Mouse (Mus musculus) midbrain, postnatal 0 days (tissue): ENCODE measurements around the gene Cdhr5. TPM values are rescaled to one million over a fixed set of nuclear protein-coding genes. Genes with fewer than 3 reads are reported as not detected.

ENCODE experiments used
- ATAC-seq: fragments of 200-750 bp; cut with Nextera tagmentation; 2 replicates; pipeline ENCODE4 v1.8.0; 2017; ENCODE audit warnings: moderate number of reproducible peaks, mild to moderate bottlenecking, moderate TSS enrichment, moderate library complexity; ENCODE audit not compliant: low FRiP score
- DNase-seq: peaks from one replicate; pipeline ENCODE4 v3.0.0-alpha.2; 2015; ENCODE audit warnings: low spot score
- H3K27ac ChIP-seq: fragments of 300-500 bp; sonication (generic); 2 replicates; pipeline ENCODE4 v1.5.1; 2014; ENCODE audit warnings: low read depth, mild to moderate bottlenecking, low read length, mixed read lengths
- H3K27me3 ChIP-seq: fragments of 300-500 bp; sonication (generic); 2 replicates; pipeline ENCODE4 v1.6.1; 2014; ENCODE audit warnings: low read length, control low read depth, mixed read lengths; ENCODE audit not compliant: insufficient read depth
- H3K36me3 ChIP-seq: fragments of 300-500 bp; sonication (generic); 2 replicates; pipeline ENCODE4 v1.6.1; 2014; ENCODE audit warnings: low read length, control low read depth, mixed read lengths; ENCODE audit not compliant: insufficient read depth
- H3K4me1 ChIP-seq: fragments of 300-500 bp; sonication (generic); 2 replicates; pipeline ENCODE4 v1.6.1; 2014; ENCODE audit warnings: mild to moderate bottlenecking, control low read depth, antibody characterized with exemption, low read length, mixed read lengths; ENCODE audit not compliant: insufficient read depth
- H3K4me2 ChIP-seq: fragments of 300-500 bp; sonication (generic); 2 replicates; pipeline ENCODE4 v1.6.1; 2014; ENCODE audit warnings: low read depth, mild to moderate bottlenecking, low read length, mixed read lengths; ENCODE audit not compliant: poor library complexity, severe bottlenecking
- H3K4me3 ChIP-seq: fragments of 300-500 bp; sonication (generic); 2 replicates; pipeline ENCODE4 v1.5.1; 2014; ENCODE audit warnings: low read depth, mild to moderate bottlenecking, low read length, moderate library complexity
- H3K9ac ChIP-seq: fragments of 300-500 bp; sonication (generic); replicated peaks from 2 replicates; pipeline ENCODE4 v1.6.1; 2014; ENCODE audit warnings: mild to moderate bottlenecking, low read length, moderate library complexity, mixed read lengths; ENCODE audit not compliant: poor library complexity, severe bottlenecking
- H3K9me3 ChIP-seq: fragments of 300-500 bp; sonication (generic); 2 replicates; pipeline ENCODE4 v1.6.1; 2016; ENCODE audit warnings: low read length, control low read depth
- CTCF ChIP-seq: IDR thresholded peaks from 2 replicates; pipeline ENCODE4 v1.5.1; 2016; ENCODE audit warnings: antibody characterized with exemption, mild to moderate bottlenecking
- WGBS: fragments of 180-500 bp; shearing (Covaris S2); extraction: QIAGEN DNeasy Blood & Tissue Kit; methylation state at CpG from one replicate; pipeline ENCODE4 v1.1.7; 2014; 5-methylcytosine and 5-hydroxymethylcytosine counted together
- polyA plus RNA-seq: library from polyadenylated mRNA; unstranded; fragments of >200 nt; fragmentation: Nextera tagmentation; extraction: Ambion mirVana; gene quantifications from 2 replicates; pipeline ENCODE4 v1.2.1, GENCODE M21; 2015
- total RNA-seq: library from RNA; depleted of rRNA; stranded (reverse); fragments of >200 nt; gene quantifications from 2 replicates; pipeline ENCODE4 v1.2.3, GENCODE M21; 2014; rRNA removed

Cdhr5 gene
- total RNA-seq (not detected in 2 replicates), polyA plus RNA-seq (not detected in 2 replicates)

DNA sequence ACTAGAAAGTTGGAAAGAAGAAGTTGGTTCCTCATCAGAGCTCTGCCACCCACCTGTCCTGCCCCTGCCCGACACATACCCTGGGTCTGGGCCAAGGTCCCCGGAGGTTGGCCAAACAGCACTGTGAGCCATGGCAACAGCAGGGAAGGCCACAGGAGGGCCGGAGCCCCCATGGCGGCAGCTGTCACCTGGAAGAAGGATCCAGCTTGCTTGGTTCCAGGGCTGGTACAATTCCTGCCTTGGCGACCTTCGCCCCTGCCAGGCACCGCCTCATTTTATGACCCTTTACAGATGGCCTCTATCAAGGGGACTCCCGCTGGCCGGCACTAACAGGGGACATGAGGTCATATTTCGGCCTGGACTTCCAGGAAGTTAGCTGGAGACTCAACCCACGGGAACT is at the start of gene Cdhr5:
Cdhr5 (minus strand) TSS at position 241 of the 400 bp plus-strand sequence.
- TF ChIP-seq CTCF, result no peak
- Histone ChIP-seq H3K4me2 (no peak within 1 kb of the TSS), H3K9ac (no peak within 1 kb of the TSS), H3K4me3 (no peak within 1 kb of the TSS), H3K4me1 (no peaks in the 10 kb centered on the region), H3K36me3 (no peaks in the 10 kb centered on the region), H3K27me3 (0 out of 2 replicates have a peak, but pooled peaks cover 2% of the 10 kb centered on the region), H3K27ac (no peak within 1 kb of the TSS), H3K9me3 (no peaks in the 10 kb centered on the region)
- DNase-seq (no peak), ATAC-seq (no peak)
- 83% methylated on average over 11 of the region's 11 CpGs for WGBS

DNA sequence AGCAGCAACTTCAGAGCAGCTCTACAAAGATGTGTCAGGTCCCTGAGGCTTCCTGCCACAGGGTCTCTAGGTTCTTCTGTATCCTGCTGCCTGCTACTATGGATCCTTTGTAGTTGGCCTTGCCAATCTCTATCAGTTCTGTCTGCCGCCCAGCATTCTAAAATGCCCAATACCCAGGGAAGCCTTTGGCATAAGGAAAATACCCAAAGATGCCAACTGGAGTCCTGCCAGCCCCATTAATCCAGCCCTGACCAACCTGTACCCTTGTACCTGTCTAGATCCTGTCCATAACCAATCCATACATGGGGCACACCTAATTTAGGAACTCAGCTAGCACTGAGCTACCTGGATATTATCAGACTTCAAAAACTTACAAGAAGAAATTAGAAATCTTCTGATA is 48.1 kb upstream of the Cdhr5 start:
- TF ChIP-seq CTCF, result no peak
- ATAC-seq (no peak), DNase-seq (no peak)
- Histone ChIP-seq H3K9ac (no peak overlapping the region; the same call in 1 of the 2 replicates), H3K4me3 (no peak overlapping the region), H3K27ac (no peak overlapping the region), H3K9me3 (no peaks in the 10 kb centered on the region), H3K4me2 (peak overlapping the region; percentile 2; the same call in 1 of the 2 replicates), H3K4me1 (peaks cover 11% of the 10 kb centered on the region; the same call in 1 of the 2 replicates), H3K36me3 (peaks cover 32% of the 10 kb centered on the region), H3K27me3 (no peaks in the 10 kb centered on the region)
- WGBS, result 77% methylated on average over 1 of the region's 1 CpGs

DNA sequence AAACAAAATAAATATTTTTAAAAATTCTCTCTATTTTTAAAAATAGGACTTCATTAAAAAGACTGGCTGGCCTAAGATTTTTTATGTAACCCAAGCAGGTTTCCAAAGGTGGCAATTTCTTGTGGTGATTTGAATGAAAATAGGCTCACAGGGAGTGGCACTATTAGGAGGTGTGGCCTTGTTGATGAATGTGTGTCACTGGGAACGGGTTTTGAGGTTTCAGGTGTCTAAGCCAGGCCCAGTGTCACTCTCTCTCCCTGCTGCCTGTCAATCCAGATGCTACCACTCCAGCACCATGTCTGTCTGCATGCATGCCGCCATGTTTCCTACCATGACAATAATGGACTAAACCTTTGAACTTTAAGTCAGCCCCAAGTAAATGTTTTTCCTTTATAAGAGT is 42.9 kb upstream of the Cdhr5 start:
- no peak for ATAC-seq
- H3K4me2 ChIP-seq, result no peak overlapping the region
- peaks cover 71% of the 10 kb centered on the region for H3K36me3 ChIP-seq
- DNase-seq, result no peak
- no peak overlapping the region for H3K9ac ChIP-seq
- no peak overlapping the region for H3K27ac ChIP-seq
- 76% methylated on average over 2 of the region's 2 CpGs for WGBS
- H3K27me3 ChIP-seq, result no peaks in the 10 kb centered on the region
- TF ChIP-seq CTCF, result no peak
- H3K9me3 ChIP-seq, result no peaks in the 10 kb centered on the region
- no peak overlapping the region for H3K4me3 ChIP-seq
- no peaks in the 10 kb centered on the region for H3K4me1 ChIP-seq

DNA sequence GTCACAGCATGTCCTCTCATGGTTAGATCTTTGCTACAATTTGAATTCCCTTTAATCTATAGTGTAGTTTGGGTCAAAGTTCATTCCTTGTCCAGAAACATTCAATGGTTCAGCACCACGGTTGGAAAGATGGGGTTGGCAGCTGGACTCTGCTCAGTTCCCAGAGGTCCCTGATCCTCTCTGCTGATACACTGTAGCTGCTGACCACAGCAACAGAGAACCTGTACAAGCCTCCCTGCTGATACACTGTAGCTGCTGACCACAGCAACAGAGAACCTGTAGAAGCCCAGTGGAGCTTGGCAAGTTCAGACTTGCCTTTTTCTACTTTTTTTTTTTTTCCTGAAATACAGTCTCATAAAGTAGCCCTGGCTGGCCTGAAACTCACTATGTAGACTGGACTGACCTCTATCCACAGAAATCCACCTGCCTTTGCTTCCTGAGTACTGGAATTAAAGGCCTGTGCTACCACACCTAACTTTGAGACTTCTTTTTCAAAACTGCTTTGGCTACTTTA is 41.1 kb upstream of the Cdhr5 start:
- peaks cover 78% of the 10 kb centered on the region for H3K36me3 ChIP-seq
- DNase-seq (no peak), ATAC-seq (no peak)
- H3K9me3 ChIP-seq, result no peaks in the 10 kb centered on the region
- H3K4me3 ChIP-seq, result no peak overlapping the region
- 79% methylated on average over 1 of the region's 1 CpGs for WGBS
- H3K27me3 ChIP-seq, result no peaks in the 10 kb centered on the region
- TF ChIP-seq CTCF, result no peak
- H3K4me2 ChIP-seq, result no peak overlapping the region
- H3K4me1 ChIP-seq, result no peaks in the 10 kb centered on the region
- no peak overlapping the region for H3K27ac ChIP-seq
- H3K9ac ChIP-seq, result no peak overlapping the region

DNA sequence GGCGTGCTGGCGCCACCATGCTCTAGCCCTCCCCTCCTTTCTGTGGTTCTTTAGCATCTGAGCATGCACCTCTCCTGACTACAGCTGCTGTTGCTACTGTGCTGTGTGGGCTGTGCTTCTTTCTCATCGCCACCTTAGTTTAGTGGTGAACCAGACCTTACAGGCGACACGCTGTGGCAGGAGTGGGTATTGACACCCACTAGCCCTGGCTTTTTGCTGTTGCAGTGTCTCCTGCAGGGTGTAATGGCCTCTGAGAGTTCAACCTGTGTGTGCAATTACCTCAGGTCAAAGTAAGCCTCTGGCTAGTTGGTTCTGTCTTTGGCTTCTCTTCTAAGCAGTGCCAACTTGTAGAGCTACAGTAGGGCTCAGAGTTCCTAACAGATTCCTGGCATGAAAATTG is 39.4 kb upstream of the Cdhr5 start:
- H3K9me3 ChIP-seq, result no peaks in the 10 kb centered on the region
- H3K9ac ChIP-seq, result no peak overlapping the region
- H3K27me3 ChIP-seq, result no peaks in the 10 kb centered on the region
- peak; percentile 60 for TF ChIP-seq CTCF
- H3K4me1 ChIP-seq, result no peaks in the 10 kb centered on the region
- ATAC-seq (no peak), DNase-seq (peak; percentile 29)
- no peak overlapping the region for H3K27ac ChIP-seq
- no peak overlapping the region for H3K4me3 ChIP-seq
- 80% methylated on average over 5 of the region's 5 CpGs for WGBS
- H3K4me2 ChIP-seq, result no peak overlapping the region
- peaks cover 76% of the 10 kb centered on the region for H3K36me3 ChIP-seq

DNA sequence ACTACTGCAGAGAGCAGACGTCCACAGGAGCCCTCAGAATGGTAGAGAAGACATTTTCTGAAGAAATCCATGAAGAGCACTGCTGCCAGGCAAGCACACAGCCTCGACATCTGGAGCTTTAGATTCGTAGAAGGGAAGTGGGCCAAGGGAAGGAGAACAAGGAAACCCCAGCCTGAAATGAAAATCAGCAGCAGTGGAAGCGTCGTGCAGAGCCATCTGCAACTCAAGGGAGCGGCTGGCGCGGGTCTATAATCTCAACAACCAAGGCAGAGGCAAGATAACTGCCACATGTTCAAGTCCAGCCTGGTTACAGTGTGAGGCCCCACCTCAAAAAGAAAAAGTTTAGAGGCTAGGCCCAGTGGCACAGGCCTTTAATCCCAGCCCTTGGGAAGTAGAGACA is 38.5 kb upstream of the Cdhr5 start:
- no peak for ATAC-seq

More for the DNA sequence above, 38.5 kb upstream of the Cdhr5 start:
- Histone ChIP-seq H3K27ac (no peak overlapping the region), H3K36me3 (peaks cover 78% of the 10 kb centered on the region), H3K4me2 (no peak overlapping the region), H3K9me3 (no peaks in the 10 kb centered on the region), H3K9ac (no peak overlapping the region), H3K4me3 (no peak overlapping the region), H3K4me1 (no peaks in the 10 kb centered on the region), H3K27me3 (no peaks in the 10 kb centered on the region)
- TF ChIP-seq CTCF, result no peak
- 92% methylated on average over 8 of the region's 8 CpGs for WGBS
- DNase-seq, result no peak
